Mouse (Mus musculus) adrenal gland, postnatal 36 days (tissue): ENCODE data around the gene Aak1. TPM values are rescaled to one million over a fixed set of nuclear protein-coding genes. Genes with fewer than 3 reads are reported as not detected.
A peak's percentile ranks its signal among the peaks of the same experiment; 100 is the strongest.

ENCODE experiments used
- DNase-seq, 2 experiments: peaks; one replicate each; pipeline ENCODE4 v3.0.0; 2021; ENCODE audit warnings: mixed read lengths in 1 of 2
- total RNA-seq, 2 experiments: library from RNA; stranded (reverse); gene quantifications; 2 replicates each; pipeline ENCODE4 v1.2.3; 2021

The Aak1 gene
- total RNA-seq, 2 experiments from 2014 or later = 98.7 to 119 TPM

DNA sequence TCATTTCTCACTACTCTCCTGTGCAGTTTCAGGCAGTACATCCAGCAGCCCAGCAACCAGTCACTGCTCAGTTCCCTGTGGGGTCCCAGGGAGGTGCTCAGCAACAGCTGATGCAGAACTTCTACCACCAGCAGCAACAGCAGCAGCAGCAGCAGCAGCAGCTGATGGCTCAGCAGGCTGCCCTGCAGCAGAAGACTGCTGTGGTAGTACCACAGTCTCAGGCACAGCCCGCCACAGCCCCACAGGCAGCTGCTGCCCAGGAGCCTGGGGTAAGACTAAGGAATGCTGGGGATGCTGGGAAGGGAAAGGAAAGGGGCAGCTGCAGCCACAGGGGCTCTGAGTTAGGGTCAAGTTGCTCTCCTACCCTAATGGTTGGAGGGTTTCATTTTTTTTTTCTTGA lies 109.7 kb downstream of the Aak1 start:
- DNase-seq = no peak

DNA sequence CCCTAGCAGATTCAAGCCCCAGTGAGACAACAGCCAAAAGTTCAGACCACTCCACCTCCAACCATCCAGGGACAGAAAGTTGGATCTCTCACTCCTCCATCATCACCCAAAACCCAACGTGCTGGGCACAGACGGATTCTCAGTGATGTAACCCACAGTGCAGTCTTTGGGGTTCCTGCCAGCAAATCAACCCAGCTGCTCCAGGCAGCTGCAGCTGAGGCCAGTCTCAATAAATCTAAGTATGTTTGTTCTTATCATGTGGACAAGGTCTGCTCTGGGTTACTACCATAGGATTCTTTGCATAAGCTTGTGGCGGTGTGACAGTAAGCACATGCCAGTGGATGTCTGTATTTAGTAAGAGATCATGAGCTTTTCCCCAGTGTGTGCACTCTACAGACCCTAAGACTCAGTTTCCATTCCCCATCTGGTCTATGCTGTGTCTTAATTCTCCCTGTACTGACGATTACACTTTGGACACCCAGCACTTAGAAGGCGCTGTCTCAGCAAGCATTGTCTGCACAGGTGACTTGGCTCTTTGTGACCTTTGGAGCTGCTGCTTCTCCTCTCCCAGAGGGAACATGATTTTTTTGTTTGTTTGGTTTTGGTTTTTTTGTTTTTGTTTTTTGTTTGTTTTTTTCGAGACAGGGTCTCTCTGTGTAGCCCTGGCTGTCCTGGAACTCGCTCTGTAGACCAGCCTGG lies 114.8 kb downstream of the Aak1 start:
- DNase-seq = no peak

DNA sequence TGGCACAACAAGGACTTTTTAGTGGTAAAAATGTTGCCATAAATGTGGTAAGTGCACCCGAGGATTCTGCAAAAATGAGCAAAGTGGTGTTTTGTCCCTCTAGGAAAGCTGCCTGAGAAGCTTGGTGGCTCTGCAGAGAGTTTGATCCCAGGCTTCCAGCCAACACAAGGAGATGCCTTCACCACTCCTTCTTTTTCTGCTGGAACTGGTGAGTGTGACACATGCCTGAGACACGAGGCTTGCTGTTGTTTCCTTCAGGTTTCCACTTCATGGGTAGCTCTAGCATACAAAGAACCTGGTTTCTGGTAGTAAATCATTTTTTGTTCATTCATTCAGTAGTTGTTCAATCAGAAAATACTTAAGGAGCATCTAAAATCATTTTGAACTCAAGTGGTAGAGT lies 117.8 kb downstream of the Aak1 start:
- no peak for DNase-seq

DNA sequence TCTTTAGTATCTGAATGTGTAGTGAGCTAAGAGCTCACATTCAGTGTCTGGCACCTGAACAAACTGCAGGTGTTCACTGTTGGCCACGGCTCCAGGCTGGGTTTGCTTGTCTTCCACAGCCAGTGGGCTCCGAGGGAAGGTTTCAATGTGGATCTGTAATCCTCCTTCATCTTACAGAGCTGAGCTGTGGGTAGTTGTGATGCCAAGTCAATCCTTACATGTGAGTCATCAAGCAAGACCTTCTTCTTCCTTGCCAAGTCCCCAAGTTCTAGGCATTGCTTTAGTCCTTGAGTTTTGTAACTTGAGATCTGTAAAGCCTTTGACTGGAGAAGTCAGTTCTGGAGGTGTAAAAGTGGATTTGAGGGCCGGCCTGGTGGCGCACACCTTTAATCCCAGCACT lies 124.6 kb downstream of the Aak1 start:
- DNase-seq = no peak

DNA sequence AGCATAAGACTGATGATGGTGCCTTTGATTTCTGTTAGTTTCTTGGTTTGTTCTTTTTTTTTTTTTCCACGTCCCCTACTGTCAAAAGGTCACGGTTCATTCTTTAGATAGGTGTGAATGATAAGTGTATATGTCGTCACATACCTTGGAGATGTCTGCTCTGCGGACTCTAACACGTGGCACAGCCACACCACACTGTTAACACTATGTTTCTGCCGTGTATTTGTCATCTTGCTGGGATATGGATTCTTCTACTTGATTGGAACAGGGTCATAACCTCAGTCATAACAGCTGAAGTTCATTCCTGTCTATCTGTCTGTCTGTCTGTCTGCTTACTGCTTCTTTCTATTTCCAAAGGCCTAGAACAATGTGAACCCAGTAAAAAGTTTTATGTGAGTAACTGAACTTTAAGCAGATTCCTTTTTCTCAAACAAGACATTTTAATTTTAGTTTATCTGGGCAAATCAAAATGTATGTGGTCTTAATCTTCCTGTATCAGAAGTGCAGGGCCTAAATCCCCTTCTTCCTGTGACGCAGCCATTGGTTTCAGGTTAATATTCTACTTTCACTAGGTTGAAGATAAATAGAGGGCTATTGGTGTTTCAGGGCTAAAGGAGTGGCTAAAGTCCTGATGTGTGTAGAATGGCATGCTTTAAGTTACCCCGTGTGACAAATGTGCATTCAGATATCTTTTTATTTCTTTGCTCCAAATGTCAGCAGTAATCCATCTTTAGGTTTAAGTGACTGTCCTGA lies 129.0 kb downstream of the Aak1 start:
- DNase-seq = no peak

DNA sequence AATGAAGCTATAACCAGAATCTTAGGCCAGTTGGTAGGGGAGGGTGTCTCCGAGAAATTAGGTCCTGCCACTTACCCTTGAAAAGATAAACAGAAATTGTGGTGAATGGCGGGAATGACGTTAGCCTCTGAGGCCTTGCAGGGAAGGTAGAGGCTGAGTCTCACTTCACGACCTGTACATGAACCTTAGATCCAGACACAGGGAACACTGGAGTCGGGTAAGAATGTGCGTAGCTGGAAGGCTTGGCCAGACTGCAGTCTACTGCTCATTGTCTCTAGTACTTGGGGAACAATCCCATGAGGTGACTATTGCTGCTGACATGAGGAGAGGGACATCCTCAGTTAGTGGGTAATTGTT lies 129.6 kb downstream of the Aak1 start:
- DNase-seq = no peak

DNA sequence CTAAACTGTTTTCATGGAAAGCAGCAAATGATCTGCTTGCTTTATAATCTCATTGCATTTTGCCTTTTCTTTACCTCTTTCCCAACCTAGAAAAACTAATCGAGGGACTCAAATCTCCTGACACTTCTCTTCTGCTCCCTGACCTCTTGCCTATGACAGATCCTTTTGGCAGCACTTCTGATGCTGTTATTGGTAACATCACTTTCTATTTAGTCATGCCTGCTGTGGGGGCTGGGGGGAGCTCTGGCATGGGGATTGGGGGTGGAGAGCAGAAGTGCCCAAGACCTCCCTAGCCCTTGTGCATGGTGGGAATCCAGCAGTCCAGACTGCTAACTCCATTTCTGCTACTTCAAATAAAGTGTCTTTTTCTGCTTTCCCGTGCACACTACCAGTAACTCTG lies 131.9 kb downstream of the Aak1 start:
- peak; percentile 31 to 56 for DNase-seq

DNA sequence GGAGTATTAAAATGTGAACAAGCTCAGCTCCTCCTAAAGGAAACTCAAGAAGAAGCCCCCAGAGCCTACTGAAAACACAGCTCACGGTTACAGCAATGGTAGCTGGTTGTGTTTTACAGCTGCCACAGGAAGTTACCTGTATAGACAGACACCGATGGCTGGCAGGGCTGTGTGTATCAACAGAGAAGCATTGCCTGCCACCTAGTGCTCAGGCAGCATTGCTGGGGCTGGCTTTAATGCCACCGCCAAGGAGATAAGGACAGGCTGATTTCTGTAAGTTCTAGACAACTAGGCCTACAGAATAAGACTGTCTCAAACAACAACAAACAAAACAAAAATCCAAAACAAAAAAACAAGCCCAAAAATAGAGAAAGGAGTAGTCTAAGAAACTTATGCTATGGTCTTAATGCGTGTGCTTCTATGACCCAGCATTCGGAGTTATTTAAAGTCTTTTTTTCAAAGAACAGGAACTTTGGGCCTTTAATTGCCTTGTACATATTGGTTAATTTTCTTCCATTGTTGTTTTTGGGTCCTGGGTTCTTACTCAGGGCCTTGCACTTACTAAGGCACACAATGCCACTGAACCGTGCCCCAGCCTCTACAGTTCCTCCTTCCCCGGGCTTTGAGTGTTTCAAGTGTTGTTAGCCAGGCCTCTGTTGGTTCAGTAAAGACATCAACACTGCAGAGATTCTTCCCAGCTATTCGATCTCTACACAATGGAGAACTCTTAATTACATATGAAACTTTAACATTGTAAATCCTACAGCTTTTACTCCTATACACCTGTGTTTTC lies 136.2 kb downstream of the Aak1 start:
- no peak for DNase-seq

DNA sequence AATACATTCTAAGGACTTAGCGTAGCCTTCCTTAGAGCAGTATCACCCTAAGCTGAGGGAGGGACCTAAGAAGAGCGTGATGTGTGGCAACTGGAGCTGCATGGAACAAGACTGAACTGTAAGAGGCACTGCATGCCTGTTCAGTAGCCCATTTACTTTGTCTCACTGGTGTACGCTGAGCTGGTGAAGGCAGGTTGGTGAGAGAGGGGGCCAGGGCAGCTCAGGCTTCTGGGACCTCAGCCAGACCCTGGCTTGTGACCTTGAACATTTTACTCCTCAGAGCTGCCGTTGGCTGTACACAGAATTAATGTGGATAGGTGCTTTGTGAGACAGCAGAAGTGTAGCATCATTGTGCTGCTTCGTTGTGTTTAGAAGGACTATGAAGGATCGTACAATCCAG lies 140.3 kb downstream of the Aak1 start:
- peak; percentile 73 to 75 for DNase-seq

DNA sequence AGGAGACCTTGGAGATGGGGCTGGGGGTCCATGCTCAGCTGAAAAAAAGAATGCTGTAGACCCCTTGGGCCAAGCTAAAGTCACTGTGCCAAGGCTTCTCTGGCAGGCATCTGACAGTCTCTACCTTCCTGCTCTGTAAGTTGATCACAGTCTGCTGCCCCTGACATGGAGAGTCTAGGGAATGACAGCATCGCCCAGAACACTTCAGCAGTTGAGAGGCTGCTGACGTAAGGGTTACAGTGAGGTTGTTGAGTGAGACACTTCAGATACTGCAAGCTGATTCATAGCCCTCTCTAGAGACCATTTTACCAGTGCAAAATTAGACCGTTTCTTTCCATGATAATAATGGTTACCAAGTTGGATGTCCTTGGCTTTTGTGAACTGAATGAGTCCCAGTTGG lies 141.7 kb downstream of the Aak1 start:
- no peak for DNase-seq

DNA sequence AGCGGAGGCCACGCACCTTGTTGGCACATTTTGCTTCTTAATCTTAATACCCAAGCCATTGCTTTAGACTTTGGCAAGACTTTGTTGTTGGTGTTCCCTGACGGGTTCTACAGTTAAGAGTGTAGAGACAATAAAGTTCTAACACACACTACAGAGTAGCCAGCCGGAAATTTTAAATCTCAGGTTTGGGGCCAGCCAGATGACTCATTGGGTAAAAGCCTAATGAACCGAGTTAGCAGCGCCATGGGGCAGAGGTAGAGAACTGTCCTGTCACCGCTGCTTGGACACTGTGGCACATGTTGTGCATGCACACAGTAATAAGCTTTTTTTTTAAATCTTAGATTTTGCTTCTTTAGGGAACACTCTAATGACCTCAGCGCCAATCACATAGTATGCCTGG lies 143.0 kb downstream of the Aak1 start:
- DNase-seq = no peak

DNA sequence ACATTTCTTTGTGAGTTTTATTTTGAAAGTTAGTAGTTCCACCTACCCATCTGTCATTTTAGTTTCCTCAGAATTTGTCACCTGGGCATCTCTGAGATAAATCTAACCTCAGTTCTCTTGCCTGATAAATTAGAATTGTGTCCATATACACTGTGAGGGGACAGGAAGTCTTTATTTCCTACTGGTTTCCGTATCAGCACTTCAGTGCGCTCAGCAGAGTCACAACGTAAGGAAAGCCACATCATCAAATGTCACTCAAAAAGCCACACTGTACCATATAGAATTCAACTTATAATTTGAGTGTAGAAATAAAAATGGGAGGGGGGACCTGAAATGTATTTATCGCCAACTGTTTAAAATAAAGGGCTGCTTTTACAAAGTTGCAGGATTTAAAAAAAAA lies 144.9 kb downstream of the Aak1 start:
- DNase-seq = no peak

DNA sequence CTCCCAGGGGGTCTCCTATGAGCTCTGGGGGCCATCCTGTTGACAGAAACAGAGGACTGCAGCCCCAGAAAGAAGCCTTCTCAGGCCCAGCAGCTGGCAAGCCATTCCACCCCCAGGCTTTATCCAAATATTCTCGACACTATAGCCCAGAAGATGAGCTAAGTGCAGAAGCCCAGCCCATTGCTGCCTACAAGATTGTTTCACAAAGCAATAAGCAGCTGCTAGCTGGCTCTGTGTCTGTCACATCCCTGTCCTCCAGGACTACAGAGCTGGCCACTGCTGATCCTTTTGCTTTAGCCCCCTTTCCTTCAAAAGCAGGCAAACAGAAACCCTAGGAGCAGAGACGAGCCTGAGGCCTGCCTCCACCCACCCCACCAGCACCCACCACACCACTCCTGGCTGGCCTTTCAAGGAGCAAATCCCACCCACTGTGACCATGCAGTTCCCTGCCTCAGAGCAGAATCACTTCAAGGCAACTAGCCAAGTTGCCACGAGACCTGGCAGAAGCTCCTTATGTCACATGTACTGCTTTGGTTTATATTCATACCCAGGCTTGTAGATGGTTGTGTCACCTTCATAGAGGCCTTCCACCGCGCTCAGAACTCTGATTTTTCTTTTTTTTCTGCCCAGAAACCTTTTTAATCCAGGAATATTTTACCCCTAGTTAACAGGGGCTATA lies 147.5 kb downstream of the Aak1 start:
- no peak for DNase-seq

DNA sequence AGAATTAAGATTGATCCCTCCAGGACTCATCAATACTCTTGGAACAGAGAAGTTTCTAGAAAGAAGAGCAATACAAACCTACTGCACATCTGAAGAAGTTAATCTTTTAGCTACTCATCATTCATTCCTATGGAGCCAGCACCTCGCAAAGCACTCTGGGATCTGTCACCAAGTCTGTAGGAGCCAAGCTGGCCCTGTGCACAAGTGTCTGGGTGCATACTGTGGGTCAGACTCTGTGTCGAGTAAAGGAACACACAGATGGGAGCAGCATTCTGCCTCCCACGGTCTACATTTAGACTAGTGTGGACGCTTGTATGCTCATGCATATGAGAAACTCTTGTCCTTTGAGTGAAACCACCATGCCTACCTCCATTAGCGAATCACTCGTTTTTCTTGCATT lies 148.0 kb downstream of the Aak1 start:
- no peak for DNase-seq

DNA sequence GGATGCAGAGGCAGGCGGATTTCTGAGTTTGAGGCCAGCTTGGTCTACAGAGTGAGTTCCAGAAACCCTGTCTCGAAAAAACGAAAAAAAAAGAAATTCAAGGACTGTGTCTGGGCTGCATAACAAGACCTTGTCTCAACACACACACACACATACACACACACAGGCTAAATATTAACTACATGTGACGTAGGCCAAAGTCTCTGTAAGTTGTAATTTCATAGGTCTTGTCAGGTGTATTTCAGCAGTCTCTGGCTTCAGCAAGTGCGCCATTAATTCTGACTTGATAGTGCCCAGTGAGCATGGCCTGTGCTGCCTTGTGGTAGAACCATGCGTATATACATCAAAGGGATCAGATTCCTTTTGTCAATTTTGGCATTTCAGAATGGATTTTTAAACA lies 152.7 kb downstream of the Aak1 start:
- no peak for DNase-seq

DNA sequence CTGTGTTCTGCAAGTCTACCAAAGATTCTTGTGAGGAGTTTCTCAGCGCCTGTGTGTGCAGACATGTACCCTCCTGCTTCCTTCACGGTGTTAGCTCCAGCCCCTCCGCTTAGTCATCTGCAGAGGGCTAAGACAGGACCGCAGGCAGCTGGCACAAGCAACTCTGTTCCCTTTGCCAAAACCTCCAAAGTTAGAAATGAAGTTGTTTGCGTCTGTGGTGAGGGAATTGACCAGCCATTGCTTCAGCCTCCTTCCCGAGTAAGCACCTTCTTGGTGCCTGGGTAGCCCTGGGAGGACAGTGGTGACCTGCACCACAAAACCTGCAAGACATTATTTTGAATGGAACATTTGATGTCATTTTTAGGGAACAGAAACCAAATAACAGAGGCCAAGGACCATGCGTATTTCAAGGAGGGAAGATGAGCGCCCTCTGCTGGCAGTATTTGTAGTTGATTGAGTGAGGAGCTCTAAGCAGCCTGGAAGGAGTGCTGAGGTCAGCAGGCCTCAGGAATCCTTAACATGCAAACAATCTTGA lies 153.3 kb downstream of the Aak1 start:
- peak; percentile 87 to 88 for DNase-seq

DNA sequence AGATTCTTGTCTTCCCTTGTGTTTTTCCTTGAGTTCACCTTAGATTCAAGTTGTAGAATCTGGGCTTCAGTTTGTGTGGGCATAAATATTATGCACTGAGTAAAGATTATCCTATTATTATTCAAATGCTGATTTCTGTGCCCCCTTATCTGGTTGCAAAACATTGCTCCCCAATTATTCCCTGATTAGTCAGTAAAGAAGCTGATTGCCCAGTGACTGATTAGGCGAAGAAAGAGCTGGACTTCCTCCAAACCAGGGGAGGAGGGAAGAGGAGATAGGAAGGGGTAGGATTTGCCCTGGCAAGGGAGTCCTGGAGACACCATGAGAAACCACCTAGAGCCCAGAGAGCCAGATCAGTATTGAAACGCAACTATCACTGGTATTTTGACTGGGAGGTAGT lies 154.8 kb downstream of the Aak1 start:
- no peak for DNase-seq

DNA sequence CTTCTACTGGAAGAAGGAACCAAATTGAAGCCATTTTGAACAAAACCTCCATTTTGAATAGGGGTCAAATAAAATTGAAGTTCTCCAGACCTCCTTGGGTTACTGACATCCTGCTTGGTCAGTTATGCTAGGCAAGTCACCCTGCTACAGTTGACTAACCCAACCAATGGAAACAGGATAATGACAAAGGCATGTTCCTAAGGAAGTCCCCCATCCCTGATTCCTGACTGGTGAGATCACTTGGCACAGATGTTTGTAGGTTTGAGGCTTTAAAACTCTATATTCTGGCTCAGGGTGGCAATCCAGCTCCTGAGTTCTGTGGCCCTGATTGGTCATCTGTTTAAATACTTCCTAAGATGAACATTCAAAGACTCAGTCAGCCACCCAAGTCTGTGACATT lies 156.3 kb downstream of the Aak1 start:
- no peak for DNase-seq

DNA sequence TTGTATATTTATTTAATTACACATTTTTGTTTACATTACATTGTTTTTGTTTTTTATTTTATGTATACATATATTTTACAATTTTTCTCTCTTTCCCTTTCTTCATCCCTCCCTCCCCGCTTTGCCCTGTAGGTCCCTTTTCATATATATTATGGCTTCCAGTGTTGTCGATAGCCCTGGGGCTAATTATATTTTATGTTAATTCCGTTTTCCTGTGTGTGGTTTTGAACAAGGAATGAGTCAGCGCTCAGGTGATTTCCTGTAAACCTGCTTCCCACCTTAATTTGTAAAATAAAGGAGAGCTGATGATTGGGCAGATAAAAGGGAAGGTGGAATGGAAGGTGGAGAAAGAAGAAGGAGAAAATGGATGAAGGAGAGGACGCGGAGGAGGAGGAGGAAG lies 159.6 kb downstream of the Aak1 start, which contains the start of gene Nfu1:
Nfu1 (plus strand) TSS at position 350 of the 400 bp plus-strand sequence.
- no peak for DNase-seq

DNA sequence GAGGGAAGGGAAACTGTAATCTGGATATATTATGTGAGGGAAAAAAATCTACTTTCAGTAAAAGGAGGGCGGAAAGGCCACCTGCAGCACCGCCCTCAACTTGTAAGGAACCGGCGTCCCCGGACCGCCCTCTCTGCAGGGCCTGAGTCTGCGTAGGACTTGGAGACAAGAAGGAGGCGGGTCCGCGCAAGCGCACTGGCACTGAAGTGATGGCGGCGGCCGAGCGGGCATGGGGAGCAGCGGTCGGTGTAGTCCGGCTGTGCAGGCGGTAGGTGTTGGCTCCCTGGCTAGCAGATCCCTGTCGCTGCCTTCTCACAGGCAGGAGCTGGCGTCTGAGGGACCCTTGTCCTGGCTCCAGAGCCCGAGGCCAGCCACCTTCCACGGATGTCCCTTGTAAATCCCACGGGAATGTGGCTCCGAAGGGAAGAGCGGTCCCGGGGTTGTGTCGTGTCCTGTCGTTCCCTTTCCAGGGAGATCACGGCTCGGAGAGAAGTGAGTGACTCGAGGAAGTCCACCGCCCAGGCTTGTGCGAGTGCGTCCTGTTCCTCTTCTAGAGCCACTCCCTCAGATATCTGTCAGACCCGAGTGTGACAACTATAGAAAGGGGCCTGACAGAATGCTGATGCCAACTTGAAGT lies 160.5 kb downstream of the Aak1 start:
- DNase-seq = peak; percentile 98

DNA sequence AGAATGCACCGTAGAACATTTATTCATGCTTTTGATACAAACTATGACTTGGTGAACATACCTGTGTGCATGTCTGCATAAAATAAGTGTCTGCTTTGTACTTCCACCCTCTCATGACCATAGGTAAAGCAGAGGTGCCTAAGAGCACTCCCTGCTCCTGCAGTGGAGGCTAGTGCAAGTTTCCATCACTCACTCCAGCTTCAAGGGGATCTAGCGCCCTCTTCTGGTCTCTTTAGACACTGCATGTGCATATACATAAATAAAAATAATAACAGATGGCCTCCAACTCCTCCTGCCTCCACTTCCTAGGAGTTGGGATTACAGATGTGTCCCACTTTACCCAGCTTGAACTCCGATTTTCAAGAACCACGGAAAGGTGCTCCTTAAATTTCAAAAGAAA lies 167.6 kb downstream of the Aak1 start:
- peak; percentile 36 to 38 for DNase-seq

DNA sequence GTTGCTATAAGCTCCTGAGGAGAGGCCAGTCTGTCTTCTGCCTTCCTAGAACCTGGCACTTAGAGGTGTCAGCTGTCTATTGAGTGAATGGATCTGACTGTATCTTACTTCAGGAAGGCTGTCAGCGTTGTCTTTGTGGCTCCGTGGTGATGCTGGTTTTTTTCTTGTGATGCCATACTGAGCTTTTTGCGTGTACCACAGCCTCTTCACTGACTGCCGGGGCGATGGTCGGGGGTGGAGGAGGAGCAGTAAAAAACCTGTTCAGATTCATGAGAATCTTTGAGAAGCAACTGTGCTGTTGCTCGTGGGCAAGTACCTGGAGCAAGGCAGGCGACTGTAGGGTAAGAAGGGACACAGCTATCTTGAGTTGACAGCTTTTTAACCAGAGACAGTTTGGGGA lies 169.6 kb downstream of the Aak1 start:
- no peak for DNase-seq
